Mouse (Mus musculus) E14TG2a.4 (cell line): ENCODE results near the gene Pigyl.
A peak's percentile ranks its signal among the peaks of the same experiment; 100 is the strongest.

Source experiments
- CTCF ChIP-seq: conservative IDR thresholded peaks from 2 replicates; pipeline ENCODE4 v1.5.1; 2014; ENCODE audit warnings: low read length
- NANOG ChIP-seq: IDR thresholded peaks from 2 replicates; pipeline ENCODE4 v1.6.1; 2014; ENCODE audit warnings: borderline replicate concordance, low read length, mixed read lengths
- POU5F1 ChIP-seq: IDR thresholded peaks from 2 replicates; pipeline ENCODE4 v1.6.1; 2014; ENCODE audit warnings: low read length, borderline replicate concordance

DNA sequence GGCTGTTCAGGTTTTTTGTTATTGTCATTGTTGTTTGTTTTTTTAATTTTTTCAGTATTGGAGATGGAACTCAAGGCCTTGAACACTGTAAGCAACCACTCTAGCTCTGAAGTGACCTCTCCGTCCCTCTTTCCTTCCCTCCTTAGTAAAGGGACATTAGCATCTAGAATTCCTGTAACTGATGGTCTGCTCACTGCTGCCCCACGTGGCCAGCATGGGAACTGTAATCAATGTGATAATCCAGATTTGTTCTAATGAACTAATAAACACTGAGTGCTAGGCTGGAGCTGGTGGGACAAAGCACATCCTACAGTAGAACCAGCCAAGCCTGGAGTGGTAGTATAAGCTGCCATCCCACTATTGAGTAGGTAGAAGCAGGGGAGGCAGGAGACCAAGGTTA is 18.2 kb upstream of the Pigyl start:
- TF ChIP-seq CTCF (peak; percentile 88), NANOG (no peak), POU5F1 (no peak)
